12 mouse cellular contexts compared by ENCODE assay signal in genomic region chr5:103208021-103208511, GRCm38 (mm10). TPM values are rescaled to one million over a fixed set of nuclear protein-coding genes. Genes with fewer than 3 reads are reported as not detected.
DNase-seq lines count a peak whose midpoint lies in the region; ATAC-seq and TF ChIP-seq lines count a peak whose summit lies in the region.
"Had no signal": no experiment of that assay in that cellular context is flagged by ENCODE, and none has a peak within 500 bp of the region (broad histone marks: within the 10 kb centered on the region; RNA-seq: fewer than 3 reads in every experiment).

No protein-coding gene starts in this region.

- no peak for TF ChIP-seq POLR2A in lung, adult 2 months (IDR thresholded peaks at IDR 0.05; ENCODE audit: borderline replicate concordance, extremely low read depth, low read depth, low read length)

- peak overlapping the region; percentile 66 for H3K4me3 ChIP-seq in forebrain, embryonic 16.5 days (replicated peaks; ENCODE audit: low read length)
- peak overlapping the region; percentile 40; the same call in 1 of the 2 replicates for H3K4me3 ChIP-seq in midbrain, embryonic 11.5 days (ENCODE audit: low read depth, low read length)
- no peak overlapping the region for H3K4me3 ChIP-seq in lung, adult 2 months (replicated peaks; ENCODE audit: extremely low read depth, low read depth, low read length)
- H3K4me3 ChIP-seq: limb, embryonic 12.5 days had no signal

- H3K36me3 ChIP-seq in forebrain, embryonic 16.5 days (ENCODE audit: control insufficient read depth, insufficient read depth), result peaks cover 2% of the 10 kb centered on the region; the same call in 1 of the 2 replicates
- H3K36me3 ChIP-seq in midbrain, embryonic 11.5 days (ENCODE audit: control insufficient read depth, insufficient read depth, low read length), result no peaks in the 10 kb centered on the region
- H3K36me3 ChIP-seq: limb, embryonic 12.5 days had no signal

- no peak for ATAC-seq in forebrain, embryonic 16.5 days
- no peak for ATAC-seq in midbrain, embryonic 11.5 days (ENCODE audit: low FRiP score)

- peak; percentile 58 for DNase-seq in right cerebral cortex, adult 18-20 months
- DNase-seq in right cerebral cortex, postnatal 10 days (ENCODE audit: low spot score in 2 of 2), result no peak
- no peak for DNase-seq in midbrain, embryonic 11.5 days (ENCODE audit: low spot score, missing footprints)
- no peak for DNase-seq in lung, adult 2 months
- no peak for DNase-seq in liver
- DNase-seq in urinary bladder, postnatal 36 days (ENCODE audit: low spot score in 2 of 2), result no peak
- DNase-seq: kidney, adult 2 months; thymus, adult 18-20 months had no signal

- WGBS in forebrain, embryonic 16.5 days, result 55% methylated on average over 10 of the region's 10 CpGs
- 79% methylated on average over 10 of the region's 10 CpGs for WGBS in midbrain, embryonic 11.5 days
- WGBS in lung, adult 2 months, result 71% methylated on average over 10 of the region's 10 CpGs

- peaks cover 21% of the 10 kb centered on the region for H3K4me1 ChIP-seq in forebrain, embryonic 16.5 days (replicated peaks; ENCODE audit: control insufficient read depth, insufficient read depth, low read length)
- peaks cover 15% of the 10 kb centered on the region for H3K4me1 ChIP-seq in midbrain, embryonic 11.5 days (ENCODE audit: control insufficient read depth, insufficient read depth, low read length)
- no peaks in the 10 kb centered on the region for H3K4me1 ChIP-seq in lung, adult 2 months (ENCODE audit: control insufficient read depth, insufficient read depth, low read length)

- no peaks in the 10 kb centered on the region for H3K9me3 ChIP-seq in forebrain, embryonic 16.5 days (ENCODE audit: control insufficient read depth, low read length)
- no peaks in the 10 kb centered on the region; the same call in 1 of the 2 replicates for H3K9me3 ChIP-seq in midbrain, embryonic 11.5 days (ENCODE audit: control insufficient read depth, low read length)
- H3K9me3 ChIP-seq: limb, embryonic 12.5 days had no signal

- H3K27ac ChIP-seq in forebrain, embryonic 16.5 days (ENCODE audit: low read length), result peak overlapping the region; percentile 56
- no peak overlapping the region for H3K27ac ChIP-seq in midbrain, embryonic 11.5 days (ENCODE audit: low read depth, low read length)
- H3K27ac ChIP-seq: limb, embryonic 12.5 days had no signal

- TF ChIP-seq CTCF in lung, adult 2 months (IDR thresholded peaks at IDR 0.05; ENCODE audit: insufficient read depth, low read length), result no peak

- no peaks in the 10 kb centered on the region for H3K27me3 ChIP-seq in forebrain, embryonic 16.5 days (replicated peaks; ENCODE audit: control insufficient read depth, insufficient read depth, low read length)
- H3K27me3 ChIP-seq in midbrain, embryonic 11.5 days (ENCODE audit: control insufficient read depth, insufficient read depth, low read length), result no peaks in the 10 kb centered on the region
- H3K27me3 ChIP-seq: CH12.LX; limb, embryonic 12.5 days had no signal

- peak overlapping the region; percentile 57 for H3K4me2 ChIP-seq in forebrain, embryonic 16.5 days (ENCODE audit: low read length)
- peak overlapping the region; percentile 54 for H3K4me2 ChIP-seq in midbrain, embryonic 11.5 days
- H3K4me2 ChIP-seq: heart, embryonic 11.5 days; limb, embryonic 12.5 days had no signal

- peak overlapping the region; percentile 57 for H3K9ac ChIP-seq in forebrain, embryonic 16.5 days (replicated peaks; ENCODE audit: low read depth, low read length)
- H3K9ac ChIP-seq in midbrain, embryonic 11.5 days (ENCODE audit: low read length), result no peak overlapping the region
- H3K9ac ChIP-seq: limb, embryonic 12.5 days had no signal

RNA-seq across cellular contexts. Expression of gene Mapk10, which starts 3.1 kb away (rescaled TPM):
- 90.9 and 96.2 TPM in 2 replicates for polyA plus RNA-seq in forebrain, embryonic 16.5 days (2015; fragmentation: Nextera tagmentation; extraction: Ambion mirVana)
- polyA plus RNA-seq in midbrain, embryonic 11.5 days (2014; fragmentation: Nextera tagmentation; extraction: Ambion mirVana), result 47.6 and 55.8 TPM in 2 replicates
- 1.1 and 1.2 TPM in 2 replicates for polyA plus RNA-seq in lung, adult 2 months (2012; rRNA removed)

Comparison
In these comparisons a context has a peak if more than half of its experiments do, and no peak if none do; other contexts are left out.
1. RNA of gene Mapk10, which starts 3.1 kb away (polyA plus RNA-seq): 90.9 to 96.2 TPM in forebrain, embryonic 16.5 days and 47.6 to 55.8 TPM in midbrain, embryonic 11.5 days; 1.1 to 1.2 TPM in lung, adult 2 months; every median in the first group is over 10 times any median in the second.